Mouse (Mus musculus): ENCODE data around the gene Vasn.
"Not testable (repeated sequence)": the region's sequence is repeated elsewhere in the genome, so short reads cannot be mapped to it uniquely, and the experiment has no call there.

Vasn gene

DNA sequence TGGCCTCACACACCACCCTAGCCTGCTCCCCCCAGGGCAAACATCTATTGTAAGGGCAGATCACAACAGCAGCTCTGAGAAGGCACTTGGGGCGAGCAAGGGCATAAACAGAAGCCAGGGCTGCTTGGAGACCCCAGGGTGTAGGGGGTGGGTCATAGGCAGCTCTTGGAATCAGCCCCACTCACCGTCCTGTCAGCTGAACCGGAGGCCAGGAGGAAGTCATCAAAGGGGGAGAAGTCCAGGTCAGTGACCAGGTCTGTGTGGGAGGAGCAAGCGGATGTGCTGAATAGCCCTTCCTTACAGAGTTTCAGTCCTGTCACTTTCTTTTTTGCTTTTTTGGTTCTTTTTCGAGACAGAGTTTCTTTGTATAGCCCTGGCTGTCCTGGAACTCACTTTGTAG is 30.6 kb downstream of the Vasn start:
- no peak for DNase-seq (ENCODE audit: low spot score)

DNA sequence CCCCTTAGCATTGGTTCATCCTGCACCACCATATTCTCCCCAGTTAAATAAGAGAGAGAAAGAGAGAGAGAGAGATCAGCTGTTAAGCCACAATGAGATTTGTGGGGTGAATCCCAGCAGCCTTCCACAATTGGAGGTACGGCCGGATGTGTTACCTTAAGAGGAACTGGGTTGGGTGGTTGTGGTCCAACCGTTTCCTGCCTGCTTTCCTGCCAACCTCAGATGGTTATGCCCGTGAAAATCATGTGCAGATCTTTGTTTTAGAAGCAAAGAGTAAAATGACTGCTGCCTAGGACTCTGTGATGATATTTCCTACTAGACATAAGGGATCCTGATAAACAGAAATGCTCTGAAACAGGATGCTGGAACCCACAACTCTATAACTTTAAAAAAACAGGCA is 34.4 kb downstream of the Vasn start:
- DNase-seq (ENCODE audit: low spot score) = no peak

DNA sequence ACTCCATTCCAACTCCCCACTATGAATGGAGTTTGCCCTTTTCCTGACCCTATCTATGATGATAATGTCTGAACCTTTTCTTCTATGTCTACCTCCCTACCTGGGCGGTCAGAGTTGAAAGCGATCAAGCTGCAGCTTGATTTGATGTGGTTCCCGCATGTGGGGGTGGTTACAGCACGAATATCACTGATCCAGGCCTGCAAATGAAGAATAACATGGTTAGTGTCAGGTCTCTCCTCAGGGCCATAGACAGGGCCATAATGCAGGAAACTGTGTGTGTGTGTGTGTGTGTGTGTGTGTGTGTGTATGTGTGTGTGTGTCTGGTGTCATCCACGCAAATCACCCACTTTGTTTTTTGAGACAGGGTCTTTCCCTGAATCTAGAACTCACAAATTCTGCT is 37.1 kb downstream of the Vasn start:
- no peak for DNase-seq (ENCODE audit: low spot score)

- DNase-seq (ENCODE audit: low spot score) = no peak
These were observed 38.3 kb downstream of the Vasn start for GRCm38 (mm10) chr16:4678080-4678479.

- DNase-seq (ENCODE audit: low spot score) = peak; percentile 89
These were observed 39.6 kb downstream of the Vasn start, which contains the start of gene Coro7 for GRCm38 (mm10) chr16:4679121-4680018. Coro7 (minus strand) TSS chr16:4679777.

- not testable (repeated sequence) for DNase-seq (ENCODE audit: low spot score)
These were observed 41.2 kb downstream of the Vasn start for GRCm38 (mm10) chr16:4680922-4681455.

GRCm38 (mm10) chr16:4682628-4683179 is 43.0 kb downstream of the Vasn start:
- DNase-seq (ENCODE audit: low spot score) = no peak

DNA sequence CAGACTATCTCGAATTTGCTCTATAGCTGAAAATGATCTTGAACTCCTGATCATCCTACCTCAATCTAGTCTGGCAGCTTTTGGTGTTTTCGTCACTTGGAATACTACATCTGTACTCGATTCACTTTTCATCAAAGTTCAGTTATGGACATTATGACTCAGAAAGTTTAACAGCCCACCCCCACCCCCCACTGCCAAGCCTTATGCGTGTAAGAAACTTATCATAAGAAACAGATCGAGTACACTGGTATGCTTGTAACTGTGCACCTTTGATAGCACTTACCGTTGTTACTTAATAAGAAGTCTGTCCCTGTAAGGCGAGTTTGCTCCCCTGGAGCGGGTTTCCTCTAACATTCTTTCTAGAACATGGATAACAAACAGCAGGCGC is 43.4 kb downstream of the Vasn start:
- DNase-seq (ENCODE audit: low spot score) = no peak

DNA sequence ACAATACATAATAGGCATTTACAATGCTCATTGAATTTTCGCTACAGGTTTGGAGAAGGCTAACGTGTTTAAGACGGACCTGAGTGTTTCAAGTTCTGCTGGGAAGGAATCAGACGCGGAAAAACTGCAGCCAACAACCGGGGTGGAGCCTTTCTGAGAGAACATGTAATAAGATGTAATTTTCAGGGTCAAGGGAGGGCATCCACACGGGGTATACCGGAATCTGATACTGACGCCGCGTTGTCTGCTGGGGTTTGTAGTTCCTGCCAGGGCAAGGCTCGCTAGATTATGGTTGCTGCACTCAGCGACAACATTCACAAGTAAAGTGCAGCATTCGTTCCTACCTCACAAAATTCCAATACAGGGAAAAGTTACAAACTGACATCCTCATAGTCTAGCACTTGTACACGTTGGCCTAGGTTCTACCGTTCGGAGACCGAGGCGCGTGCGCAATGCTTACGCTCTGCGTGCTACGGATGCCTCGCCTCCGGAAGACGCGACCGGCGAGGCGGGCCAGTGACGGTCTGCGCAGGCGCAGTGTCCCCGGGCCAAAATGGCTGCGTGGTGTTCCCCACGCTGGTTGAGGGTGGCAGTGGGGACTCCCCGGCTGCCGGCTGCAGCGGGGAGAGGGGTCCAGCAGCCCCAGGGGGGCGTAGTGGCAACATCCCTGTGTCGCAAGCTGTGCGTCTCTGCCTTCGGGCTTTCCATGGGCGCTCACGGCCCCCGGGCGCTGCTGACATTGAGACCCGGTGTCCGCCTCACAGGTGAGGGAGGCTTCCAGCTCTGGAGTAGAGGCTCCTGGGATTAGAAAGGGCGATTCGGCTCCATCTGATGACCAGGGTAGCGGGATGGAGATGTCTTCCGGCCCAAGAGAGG is 44.1 kb downstream of the Vasn start:
- peak; percentile 95 for DNase-seq (ENCODE audit: low spot score)

- no peak for DNase-seq (ENCODE audit: low spot score)
These were observed 44.7 kb downstream of the Vasn start for GRCm38 (mm10) chr16:4684457-4684791.

DNA sequence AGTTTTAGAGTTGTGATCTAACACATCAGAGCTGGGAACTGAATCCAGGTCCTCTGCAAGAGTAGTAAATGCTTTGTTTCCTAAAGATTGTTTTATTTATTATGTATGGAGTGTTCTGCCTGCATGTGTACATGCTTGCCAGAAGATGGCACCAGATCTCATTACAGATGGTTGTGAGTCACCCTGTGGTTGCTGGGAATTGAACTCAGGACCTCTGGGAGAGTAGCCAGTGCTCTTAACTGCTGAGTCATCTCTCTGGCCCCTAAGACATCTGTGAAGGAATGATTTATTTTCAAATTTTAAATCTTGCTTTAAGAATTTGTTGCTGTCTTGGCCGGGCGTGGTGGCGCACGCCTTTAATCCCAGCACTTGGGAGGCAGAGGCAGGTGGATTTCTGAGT is 49.6 kb downstream of the Vasn start:
- DNase-seq (ENCODE audit: low spot score) = not testable (repeated sequence)

All from layer of hippocampus, adult 11-12 months (tissue).